Mouse (Mus musculus) neutrophil, adult 5-6 weeks (primary cell): Measurements from ENCODE around the gene Btbd3. TPM values are rescaled to one million over a fixed set of nuclear protein-coding genes. Genes with fewer than 3 reads are reported as not detected.
"Not testable (repeated sequence)": the region's sequence is repeated elsewhere in the genome, so short reads cannot be mapped to it uniquely, and the experiment has no call there.

Experiments
- ATAC-seq: fragments of 151-379, 151-347 bp; 2 replicates; pipeline ENCODE4 v1.8.0; 2017; ENCODE audit warnings: mild to moderate bottlenecking, moderate TSS enrichment; ENCODE audit not compliant: insufficient number of reproducible peaks, poor library complexity, low FRiP score, severe bottlenecking; ENCODE audit errors: extremely low read depth
- total RNA-seq: library from RNA; stranded (forward); fragments of 200-1000 nt; gene quantifications from 2 replicates; pipeline ENCODE4 v1.2.3, GENCODE M21; 2017

The Btbd3 gene
- total RNA-seq, 1 experiment from 2014 or later, result 0.23 TPM

GRCm38 (mm10) chr2:138277842-138278691 lies 21.7 kb downstream of the Btbd3 start:
- ATAC-seq, result no peak

GRCm38 (mm10) chr2:138278853-138279640 lies 22.7 kb downstream of the Btbd3 start:
- no peak for ATAC-seq

- ATAC-seq, result no peak
These were observed 23.3 kb downstream of the Btbd3 start for GRCm38 (mm10) chr2:138279641-138280040.

GRCm38 (mm10) chr2:138280225-138280711 lies 23.9 kb downstream of the Btbd3 start:
- ATAC-seq, result no peak

- ATAC-seq, result no peak
These were observed 25.3 kb downstream of the Btbd3 start for GRCm38 (mm10) chr2:138281550-138282201.

GRCm38 (mm10) chr2:138283372-138283771 lies 27.0 kb downstream of the Btbd3 start:
- no peak for ATAC-seq

GRCm38 (mm10) chr2:138283856-138284255 lies 27.5 kb downstream of the Btbd3 start:
- ATAC-seq, result no peak

- no peak for ATAC-seq
These were observed 29.4 kb downstream of the Btbd3 start for GRCm38 (mm10) chr2:138285811-138286210.

GRCm38 (mm10) chr2:138290154-138290553 lies 33.8 kb downstream of the Btbd3 start:
- no peak for ATAC-seq

GRCm38 (mm10) chr2:138294286-138294685 lies 37.9 kb downstream of the Btbd3 start:
- no peak for ATAC-seq

- ATAC-seq, result no peak
These were observed 49.9 kb downstream of the Btbd3 start for GRCm38 (mm10) chr2:138306236-138306635.

- ATAC-seq, result no peak
These were observed 59.3 kb downstream of the Btbd3 start for GRCm38 (mm10) chr2:138315644-138316043.

- ATAC-seq, result no peak
These were observed 64.0 kb downstream of the Btbd3 start for GRCm38 (mm10) chr2:138320408-138320807.

- ATAC-seq, result no peak
These were observed 64.7 kb downstream of the Btbd3 start for GRCm38 (mm10) chr2:138321041-138321481.

- no peak for ATAC-seq
These were observed 66.1 kb downstream of the Btbd3 start for GRCm38 (mm10) chr2:138322270-138323114.

GRCm38 (mm10) chr2:138326367-138326766 lies 70.0 kb downstream of the Btbd3 start:
- ATAC-seq, result no peak

GRCm38 (mm10) chr2:138334198-138334597 lies 77.8 kb downstream of the Btbd3 start:
- not testable (repeated sequence) for ATAC-seq

GRCm38 (mm10) chr2:138337886-138338494 lies 81.6 kb downstream of the Btbd3 start:
- ATAC-seq, result no peak
